ENCODE assay signal across 8 mouse cellular contexts in genomic region chr7:128746151-128746550, GRCm38 (mm10). TPM values are rescaled to one million over a fixed set of nuclear protein-coding genes. Genes with fewer than 3 reads are reported as not detected.
DNase-seq lines count a peak whose midpoint lies in the region; ATAC-seq and TF ChIP-seq lines count a peak whose summit lies in the region.

No protein-coding gene starts in this region.

- no peak for ATAC-seq in forebrain, embryonic 13.5 days
- ATAC-seq in liver, embryonic 13.5 days (ENCODE audit: low read depth): no peak

- no peak for TF ChIP-seq POLR2A in CH12.LX (IDR thresholded peaks at IDR 0.05; ENCODE audit: low read depth, low read length)

- 93% methylated on average over 10 of the region's 10 CpGs for WGBS in forebrain, embryonic 13.5 days
- 79% methylated on average over 10 of the region's 10 CpGs for WGBS in liver, embryonic 13.5 days (ENCODE audit: insufficient replicate concordance)

- dilution Hi-C loops in CH12.LX (cut with MboI; ENCODE audit: extremely low pct_ligation_motif_present, extremely low pct_unique_long_range_greater_than_20kb, low sequenced_read_pairs): no loop called here

- intact Hi-C loops in gastrocnemius, adult 2 months (cut with DNase I): no loop called here

- H3K27me3 ChIP-seq in CH12.LX (replicated peaks): no peaks in the 10 kb centered on the region
- peaks cover 9% of the 10 kb centered on the region; the same call in 1 of the 2 replicates for H3K27me3 ChIP-seq in forebrain, embryonic 13.5 days
- H3K27me3 ChIP-seq in liver, embryonic 13.5 days: peaks cover 20% of the 10 kb centered on the region

- H3K9ac ChIP-seq in CH12.LX (ENCODE audit: insufficient read depth, low read depth): peak overlapping the region; percentile 93
- H3K9ac ChIP-seq in forebrain, embryonic 13.5 days: peak overlapping the region; percentile 90; the same call in 1 of the 2 replicates
- peak overlapping the region; percentile 94 for H3K9ac ChIP-seq in liver, embryonic 13.5 days

- TF ChIP-seq EP300 in CH12.LX (IDR thresholded peaks at IDR 0.05; ENCODE audit: low read length): no peak

- no peak for TF ChIP-seq RAD21 in CH12.LX (IDR thresholded peaks at IDR 0.05; ENCODE audit: low read depth, low read length)

- peaks cover 42% of the 10 kb centered on the region for H3K79me2 ChIP-seq in CH12.LX (replicated peaks; ENCODE audit: control insufficient read depth, extremely low read depth, insufficient read depth, poor library complexity, severe bottlenecking)

- no peak overlapping the region for H3K27ac ChIP-seq in gastrocnemius, adult 2 months
- H3K27ac ChIP-seq in CH12.LX (ENCODE audit: insufficient read depth, low read depth): no peak overlapping the region
- H3K27ac ChIP-seq in forebrain, embryonic 13.5 days: no peak overlapping the region
- peak overlapping the region; percentile 84 for H3K27ac ChIP-seq in liver, embryonic 13.5 days

- H3K9me3 ChIP-seq in CH12.LX (replicated peaks; ENCODE audit: low read length): peaks cover 3% of the 10 kb centered on the region
- no peaks in the 10 kb centered on the region for H3K9me3 ChIP-seq in forebrain, embryonic 13.5 days (replicated peaks)
- no peaks in the 10 kb centered on the region for H3K9me3 ChIP-seq in liver, embryonic 13.5 days (replicated peaks)

- H3K4me3 ChIP-seq in gastrocnemius, adult 2 months: peak overlapping the region; percentile 77
- peak overlapping the region; percentile 96 to 98 (median 98) for H3K4me3 ChIP-seq in CH12.LX (replicated peaks in 1 of 3; ENCODE audit: low read depth in 2 of 3, low read length in 2 of 3, poor library complexity in 1 of 3)
- H3K4me3 ChIP-seq in forebrain, embryonic 13.5 days: peak overlapping the region; percentile 96
- peak overlapping the region; percentile 93 for H3K4me3 ChIP-seq in liver, embryonic 13.5 days (replicated peaks)

- H3K4me2 ChIP-seq in CH12.LX (ENCODE audit: insufficient read depth, low read depth, poor library complexity, severe bottlenecking): peak overlapping the region; percentile 99
- peak overlapping the region; percentile 96 for H3K4me2 ChIP-seq in forebrain, embryonic 13.5 days
- H3K4me2 ChIP-seq in liver, embryonic 13.5 days: peak overlapping the region; percentile 86

- TF ChIP-seq CTCF in gastrocnemius, adult 2 months (IDR thresholded peaks at IDR 0.05): no peak
- no peak for TF ChIP-seq CTCF in CH12.LX (conservative IDR thresholded peaks at IDR 0.05 in 1 of 2, IDR thresholded peaks at IDR 0.05 in 1 of 2; ENCODE audit: low read depth in 2 of 2, low read length in 2 of 2)

- peaks cover 6 to 30% of the 10 kb centered on the region in 2 experiments for H3K4me1 ChIP-seq in CH12.LX (ENCODE audit: control insufficient read depth in 1 of 2, insufficient read depth in 2 of 2)
- H3K4me1 ChIP-seq in forebrain, embryonic 13.5 days: peaks cover 42% of the 10 kb centered on the region
- peaks cover 66% of the 10 kb centered on the region for H3K4me1 ChIP-seq in liver, embryonic 13.5 days (replicated peaks)

- DNase-seq in gastrocnemius, adult 2 months: peak; percentile 25
- no peak for DNase-seq in gastrocnemius, postnatal 25 days
- DNase-seq in CH12.LX (ENCODE audit: extremely low read depth): no peak
- no peak for DNase-seq in liver, embryonic 13.5 days
- DNase-seq in ovary, postnatal 10 days (ENCODE audit: low spot score): no peak
- DNase-seq in gastrocnemius, postnatal 10 days: no peak
- DNase-seq in layer of hippocampus, postnatal 10 days (ENCODE audit: low spot score in 2 of 2): no peak

- in situ Hi-C loops in CH12.LX (cut with MboI; ENCODE audit: low pct_ligation_motif_present, low pct_unique_long_range_greater_than_20kb, low sequenced_read_pairs): no loop called here

- H3K36me3 ChIP-seq in CH12.LX (replicated peaks in 1 of 2; ENCODE audit: control insufficient read depth in 1 of 2, insufficient read depth in 1 of 2, low read length in 1 of 2): peaks cover 11 to 40% of the 10 kb centered on the region in 2 experiments
- H3K36me3 ChIP-seq in forebrain, embryonic 13.5 days (ENCODE audit: poor library complexity, severe bottlenecking): peaks cover 13% of the 10 kb centered on the region
- H3K36me3 ChIP-seq in liver, embryonic 13.5 days: peaks cover 19% of the 10 kb centered on the region

TF ChIP-seq in CH12.LX, 34 proteins besides CTCF, POLR2A, EP300 and RAD21:
- no peak for TF ChIP-seq MAFK (IDR thresholded peaks at IDR 0.05; ENCODE audit: insufficient replicate concordance, low read length)
- TF ChIP-seq KAT2A (IDR thresholded peaks at IDR 0.05; ENCODE audit: insufficient replicate concordance, low read length): no peak
- TF ChIP-seq PAX5 (IDR thresholded peaks at IDR 0.05; ENCODE audit: low read length): no peak
- no peak for TF ChIP-seq NRF1 (IDR thresholded peaks at IDR 0.05; ENCODE audit: low read depth, low read length)
- no peak for TF ChIP-seq TBP (conservative IDR thresholded peaks at IDR 0.05; ENCODE audit: low read depth, low read length)
- no peak for TF ChIP-seq BHLHE40 (IDR thresholded peaks at IDR 0.05; ENCODE audit: low read depth, low read length)
- TF ChIP-seq ELF1 (IDR thresholded peaks at IDR 0.05; ENCODE audit: low read depth, low read length): no peak
- TF ChIP-seq SIN3A (IDR thresholded peaks at IDR 0.05; ENCODE audit: low read length): no peak
- TF ChIP-seq HCFC1 (IDR thresholded peaks at IDR 0.05; ENCODE audit: low read depth, low read length): no peak
- no peak for TF ChIP-seq GABPA (IDR thresholded peaks at IDR 0.05; ENCODE audit: insufficient replicate concordance, low read depth, low read length)
- TF ChIP-seq CHD1 (IDR thresholded peaks at IDR 0.05; ENCODE audit: low read depth, low read length): no peak
TF ChIP-seq in CH12.LX: peak in this region for 0.

RNA-seq across cellular contexts. Expression of gene Sec23ip, which starts 1.4 kb away (rescaled TPM):
- 10 to 100 TPM; 22.7 to 23.5 TPM for total RNA-seq in gastrocnemius, adult 2 months (2021)
- 10 to 100 TPM; 19.0 to 22.4 TPM for total RNA-seq in gastrocnemius, postnatal 25 days (2021)
- total RNA-seq in CH12.LX (2012; rRNA removed) (16.0 and 22.7 TPM in 2 replicates), CH12.LX (2014; rRNA removed) (18.9 and 19.3 TPM in 2 replicates)
- 33.6 and 40.1 TPM in 2 replicates for polyA plus RNA-seq in CH12.LX (2012; ENCODE audit: insufficient read length, low read depth)
- polyA plus RNA-seq in forebrain, embryonic 13.5 days (2015; fragmentation: Nextera tagmentation; extraction: Ambion mirVana): 40.1 and 41.9 TPM in 2 replicates
- polyA plus RNA-seq in liver, embryonic 13.5 days (2015; fragmentation: Nextera tagmentation; extraction: Ambion mirVana): 20.4 and 25.0 TPM in 2 replicates
- total RNA-seq in gastrocnemius, postnatal 10 days (2021): 10 to 100 TPM; 22.3 to 26.9 TPM
- 10 to 100 TPM; 34.7 to 37.1 TPM for total RNA-seq in layer of hippocampus, postnatal 10 days (2021)

RNA-seq across cellular contexts. Expression of gene Mcmbp, which starts 5.9 kb away (rescaled TPM):
- total RNA-seq in gastrocnemius, adult 2 months (2021): 10 to 100 TPM; 17.1 to 19.4 TPM
- total RNA-seq in gastrocnemius, postnatal 25 days (2021): 10 to 100 TPM; 13.3 to 13.7 TPM
- total RNA-seq in CH12.LX (2012; rRNA removed) (45.2 and 53.3 TPM in 2 replicates), CH12.LX (2014; rRNA removed) (59.7 and 69.4 TPM in 2 replicates)
- 75.7 and 85.9 TPM in 2 replicates for polyA plus RNA-seq in CH12.LX (2012; ENCODE audit: insufficient read length, low read depth)
- 66.8 and 69.2 TPM in 2 replicates for polyA plus RNA-seq in forebrain, embryonic 13.5 days (2015; fragmentation: Nextera tagmentation; extraction: Ambion mirVana)
- polyA plus RNA-seq in liver, embryonic 13.5 days (2015; fragmentation: Nextera tagmentation; extraction: Ambion mirVana): 27.1 and 30.5 TPM in 2 replicates
- 10 to 100 TPM; 21.5 to 27.3 TPM for total RNA-seq in gastrocnemius, postnatal 10 days (2021)
- total RNA-seq in layer of hippocampus, postnatal 10 days (2021): 10 to 100 TPM; 32.5 to 32.7 TPM
